Mouse (Mus musculus) E14TG2a.4 (cell line): ENCODE data around the gene Pecam1.

Experiments
- CTCF ChIP-seq: conservative IDR thresholded peaks from 2 replicates; pipeline ENCODE4 v1.5.1; 2014; ENCODE audit warnings: low read length
- NANOG ChIP-seq: IDR thresholded peaks from 2 replicates; pipeline ENCODE4 v1.6.1; 2014; ENCODE audit warnings: borderline replicate concordance, low read length, mixed read lengths
- POU5F1 ChIP-seq: IDR thresholded peaks from 2 replicates; pipeline ENCODE4 v1.6.1; 2014; ENCODE audit warnings: low read length, borderline replicate concordance

- TF ChIP-seq CTCF (no peak), NANOG (no peak), POU5F1 (no peak)
Observed at GRCm38 (mm10) chr11:106639356-106639692, 111.1 kb downstream of the Pecam1 start.
